Mouse (Mus musculus) liver, adult 2 months (tissue): Measurements from ENCODE around the gene Dpp6.

Source experiments
- CTCF ChIP-seq: fragments of 200-500 bp; IDR thresholded peaks from 2 replicates; pipeline ENCODE4 v1.5.1; 2011; ENCODE audit warnings: low read depth, low read length, control low read depth
- POLR2A ChIP-seq: fragments of 200-500 bp; IDR thresholded peaks from 2 replicates; pipeline ENCODE4 v1.6.1; 2011; ENCODE audit warnings: low read length, control low read depth; ENCODE audit not compliant: insufficient read depth; ENCODE audit errors: extremely low read depth

- TF ChIP-seq POLR2A (no peak), CTCF (no peak)
Observed at GRCm38 (mm10) chr5:26945169-26945920, 128.3 kb downstream of the Dpp6 start.
